Mouse (Mus musculus) neural tube, embryonic 14.5 days (tissue): ENCODE measurements around the gene Hist2h2be. TPM values are rescaled to one million over a fixed set of nuclear protein-coding genes. Genes with fewer than 3 reads are reported as not detected.
"Not testable (repeated sequence)": the region's sequence is repeated elsewhere in the genome, so short reads cannot be mapped to it uniquely, and the experiment has no call there.

ENCODE experiments used
- ATAC-seq: fragments of 200-750 bp; cut with Nextera tagmentation; 2 replicates; pipeline ENCODE4 v1.8.0; 2017; ENCODE audit warnings: low read depth, mild to moderate bottlenecking, moderate TSS enrichment, moderate library complexity
- H3K27ac ChIP-seq: fragments of 300-500 bp; sonication (generic); 2 replicates; pipeline ENCODE4 v1.5.1; 2014; ENCODE audit warnings: low read depth, mild to moderate bottlenecking, control low read depth, low read length, moderate library complexity, mixed read lengths
- H3K27me3 ChIP-seq: fragments of 300-500 bp; sonication (generic); 2 replicates; pipeline ENCODE4 v1.6.1; 2014; ENCODE audit warnings: low read length; ENCODE audit not compliant: control insufficient read depth, insufficient read depth
- H3K36me3 ChIP-seq: fragments of 300-500 bp; sonication (generic); 2 replicates; pipeline ENCODE4 v1.6.1; 2014; ENCODE audit warnings: low read length, mixed read lengths; ENCODE audit not compliant: control insufficient read depth, insufficient read depth
- H3K4me1 ChIP-seq: fragments of 300-500 bp; sonication (generic); 2 replicates; pipeline ENCODE4 v1.6.1; 2014; ENCODE audit warnings: low read length; ENCODE audit not compliant: control insufficient read depth, insufficient read depth
- H3K4me2 ChIP-seq: fragments of 300-500 bp; sonication (generic); 2 replicates; pipeline ENCODE4 v1.6.1; 2014; ENCODE audit warnings: mild to moderate bottlenecking, low read depth, low read length, control low read depth
- H3K4me3 ChIP-seq: fragments of 300-500 bp; sonication (generic); 2 replicates; pipeline ENCODE4 v1.5.1; 2014; ENCODE audit warnings: low read depth, low read length, control low read depth, mixed read lengths
- H3K9ac ChIP-seq: fragments of 300-500 bp; sonication (generic); replicated peaks from 2 replicates; pipeline ENCODE4 v1.6.1; 2014; ENCODE audit warnings: low read depth, mild to moderate bottlenecking, control low read depth, low read length, mixed read lengths
- H3K9me3 ChIP-seq: fragments of 300-500 bp; sonication (generic); 2 replicates; pipeline ENCODE4 v1.6.1; 2016; ENCODE audit warnings: low read length; ENCODE audit not compliant: control insufficient read depth
- WGBS: fragments of 180-500 bp; shearing (Covaris S2); extraction: QIAGEN DNeasy Blood & Tissue Kit; methylation state at CpG from one replicate; pipeline ENCODE4 v1.1.7; 2014; 5-methylcytosine and 5-hydroxymethylcytosine counted together
- polyA plus RNA-seq: library from polyadenylated mRNA; unstranded; fragments of >200 nt; fragmentation: Nextera tagmentation; extraction: Ambion mirVana; gene quantifications from 2 replicates; pipeline ENCODE4 v1.2.1, GENCODE M21; 2014

The Hist2h2be gene
- 4.3 and 4.8 TPM in 2 replicates for polyA plus RNA-seq

DNA sequence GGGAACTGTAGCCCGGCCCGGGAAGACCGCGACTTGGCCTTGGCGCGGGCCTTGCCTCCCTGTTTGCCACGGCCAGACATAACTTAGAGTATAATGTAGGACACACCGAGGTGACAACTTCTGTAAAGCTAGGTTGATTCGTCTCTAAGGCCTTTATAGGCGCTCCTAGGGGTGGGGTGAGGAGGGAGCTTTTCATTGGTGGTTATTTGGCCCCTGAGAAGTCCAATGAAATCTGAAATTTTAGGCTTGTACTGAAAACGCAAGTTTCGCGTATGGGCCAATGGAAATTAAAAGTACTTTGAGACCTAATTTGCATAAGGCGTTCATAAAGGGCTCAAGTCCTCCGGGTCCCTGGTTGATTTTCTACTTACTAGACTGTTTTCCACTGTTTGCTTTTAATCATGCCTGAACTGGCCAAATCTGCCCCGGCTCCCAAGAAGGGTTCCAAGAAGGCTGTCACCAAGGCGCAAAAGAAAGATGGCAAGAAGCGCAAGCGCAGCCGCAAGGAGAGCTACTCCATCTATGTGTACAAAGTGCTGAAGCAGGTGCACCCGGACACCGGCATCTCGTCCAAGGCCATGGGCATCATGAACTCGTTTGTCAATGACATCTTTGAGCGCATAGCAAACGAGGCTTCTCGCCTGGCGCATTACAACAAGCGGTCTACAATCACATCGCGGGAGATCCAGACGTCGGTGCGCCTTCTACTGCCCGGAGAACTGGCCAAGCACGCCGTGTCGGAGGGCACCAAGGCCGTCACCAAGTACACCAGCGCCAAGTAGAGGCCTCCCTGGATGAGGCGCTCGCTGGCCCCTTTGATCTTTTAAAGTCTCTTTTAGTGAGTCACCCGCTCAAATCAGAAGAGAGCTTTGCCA, at the start of gene Hist2h2be, which contains the start of gene Hist2h2ac:
TSS of gene Hist2h2be (plus strand) at position 355 of the 875 bp plus-strand sequence.
TSS of gene Hist2h2ac (minus strand) at position 116 of the 875 bp plus-strand sequence.
- H3K9me3 ChIP-seq, result no peaks in the 10 kb centered on the region
- peak within 1 kb of the TSS; percentile 54 for H3K9ac ChIP-seq
- peak; percentile 77 for ATAC-seq
- WGBS, result under 1% methylated on average over 43 of the region's 43 CpGs
- no peaks in the 10 kb centered on the region for H3K27me3 ChIP-seq
- peak within 1 kb of the TSS; percentile 95 for H3K27ac ChIP-seq
- peak within 1 kb of the TSS; percentile 48 for H3K4me3 ChIP-seq
- H3K4me1 ChIP-seq, result peaks cover 13% of the 10 kb centered on the region
- no peaks in the 10 kb centered on the region for H3K36me3 ChIP-seq
- H3K4me2 ChIP-seq, result peak within 1 kb of the TSS; percentile 83

DNA sequence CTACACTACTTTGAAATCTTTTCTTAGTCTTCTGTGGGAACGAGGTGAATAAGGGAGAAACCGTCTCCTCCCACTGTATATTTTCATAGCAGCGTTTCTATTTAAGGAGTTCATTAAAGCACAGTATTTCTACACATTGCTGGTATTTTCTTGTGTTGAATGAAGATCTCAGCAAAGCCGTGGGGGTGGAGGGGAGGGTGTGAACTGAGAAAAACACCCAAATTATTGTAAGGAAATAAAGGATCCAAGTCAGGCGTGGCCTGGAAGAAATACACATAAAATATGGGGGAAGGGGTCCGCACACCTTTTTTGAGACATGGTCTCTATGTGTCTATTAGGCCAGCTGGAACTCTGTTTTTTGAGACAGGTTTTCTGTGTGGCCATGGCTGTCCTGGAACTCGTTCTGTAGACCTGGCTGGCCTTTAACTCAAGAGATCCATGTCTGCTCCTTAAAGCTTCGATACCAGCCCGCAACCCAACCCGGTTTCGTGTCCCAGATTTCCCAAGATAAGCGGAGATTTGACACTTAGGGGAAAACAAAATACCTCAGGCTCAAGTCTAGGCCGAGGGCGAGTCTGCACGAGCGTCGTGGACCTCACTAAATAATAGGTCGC, 49.2 kb upstream of the Hist2h2be start:
- peaks cover 8% of the 10 kb centered on the region for H3K36me3 ChIP-seq
- no peak for ATAC-seq
- WGBS, result 22% methylated on average over 18 of the region's 18 CpGs

DNA sequence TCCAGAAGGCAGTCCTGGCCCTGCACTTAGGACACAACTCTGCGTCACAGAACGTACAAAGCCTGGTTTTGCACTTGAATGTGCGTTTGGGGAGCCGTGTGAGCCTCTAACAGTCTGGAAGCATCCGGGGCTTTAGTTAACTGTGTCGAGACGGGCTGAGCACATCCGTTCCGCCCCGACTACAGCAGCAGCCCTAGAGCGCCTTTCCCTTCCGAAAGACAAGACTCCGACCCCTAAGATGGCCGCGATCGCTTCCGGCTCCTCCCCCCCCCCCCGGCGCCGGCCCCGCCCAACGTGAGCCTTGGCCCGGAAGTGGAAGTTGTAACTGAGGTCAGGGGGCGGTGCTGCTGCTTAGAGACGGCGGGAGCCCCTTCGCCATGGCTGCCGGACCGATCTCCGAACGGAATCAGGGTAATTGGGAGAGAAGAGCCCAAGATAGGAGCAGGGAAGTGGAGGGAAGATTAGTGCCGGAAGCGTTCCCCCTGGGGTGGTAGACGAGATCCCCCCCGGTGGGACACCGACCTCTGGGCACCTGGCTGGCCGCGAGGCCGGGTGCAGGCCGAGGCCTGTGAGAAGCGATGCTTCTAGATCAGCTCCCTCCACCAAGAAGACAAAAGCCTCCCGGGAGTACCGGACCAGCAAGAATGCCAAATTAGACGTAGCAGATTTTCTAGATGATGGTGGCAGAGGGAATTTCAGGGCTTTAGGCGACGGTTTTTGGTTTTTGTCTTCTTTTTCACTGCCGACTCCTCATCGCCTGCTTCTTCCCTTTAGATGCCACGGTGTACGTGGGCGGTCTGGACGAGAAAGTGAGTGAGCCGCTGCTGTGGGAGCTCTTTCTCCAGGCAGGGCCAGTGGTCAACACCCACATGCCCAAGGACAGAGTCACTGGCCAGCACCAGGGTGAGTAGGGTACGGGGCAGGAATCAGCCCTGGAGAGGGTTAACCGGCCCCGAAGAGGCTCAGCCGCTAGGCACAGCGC, 48.4 kb upstream of the Hist2h2be start, which contains the start of gene Sf3b4:
TSS of gene Sf3b4 (plus strand) at position 136 of the 982 bp plus-strand sequence.
- under 1% methylated on average over 58 of the region's 58 CpGs for WGBS
- H3K9ac ChIP-seq, result peak within 1 kb of the TSS; percentile 86
- peaks cover 10% of the 10 kb centered on the region for H3K36me3 ChIP-seq
- peak within 1 kb of the TSS; percentile 97 for H3K4me2 ChIP-seq
- H3K27ac ChIP-seq, result peak within 1 kb of the TSS; percentile 99
- H3K4me3 ChIP-seq, result peak within 1 kb of the TSS; percentile 89
- H3K27me3 ChIP-seq, result no peaks in the 10 kb centered on the region
- peaks cover 21% of the 10 kb centered on the region for H3K4me1 ChIP-seq
- peak; percentile 95 for ATAC-seq
- H3K9me3 ChIP-seq, result no peaks in the 10 kb centered on the region

More for the DNA sequence above, 49.2 kb upstream of the Hist2h2be start:
- H3K9ac ChIP-seq, result peak overlapping the region; percentile 86
- H3K9me3 ChIP-seq, result no peaks in the 10 kb centered on the region
- H3K4me3 ChIP-seq, result peak overlapping the region; percentile 89
- H3K27ac ChIP-seq, result peak overlapping the region; percentile 99
- H3K4me1 ChIP-seq, result peaks cover 21% of the 10 kb centered on the region
- no peaks in the 10 kb centered on the region for H3K27me3 ChIP-seq
- peak overlapping the region; percentile 97 for H3K4me2 ChIP-seq

DNA sequence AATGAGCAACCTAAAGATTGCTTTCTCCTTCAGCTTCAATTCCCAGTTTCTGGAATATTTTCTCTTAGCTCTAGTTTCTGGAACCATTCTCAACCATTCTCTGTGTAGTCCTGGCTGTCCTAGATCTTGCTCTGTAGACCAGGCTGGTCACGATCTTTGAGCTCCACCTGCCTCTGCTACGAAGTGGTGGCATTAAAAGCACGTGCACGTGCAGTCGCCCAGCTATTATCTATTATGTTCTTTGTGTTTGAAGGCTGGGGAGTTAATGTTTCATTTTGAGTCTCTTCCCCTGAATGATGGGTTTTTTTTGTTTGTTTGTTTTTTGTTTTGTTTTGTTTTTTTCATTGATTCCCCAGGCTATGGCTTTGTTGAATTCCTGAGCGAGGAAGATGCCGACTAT, 47.7 kb upstream of the Hist2h2be start:
- H3K27me3 ChIP-seq, result no peaks in the 10 kb centered on the region
- H3K4me2 ChIP-seq, result peak overlapping the region; percentile 97
- no peak overlapping the region for H3K27ac ChIP-seq
- WGBS, result 39% methylated on average over 7 of the region's 7 CpGs
- H3K36me3 ChIP-seq, result peaks cover 17% of the 10 kb centered on the region
- no peak for ATAC-seq
- H3K4me3 ChIP-seq, result peak overlapping the region; percentile 89
- H3K9me3 ChIP-seq, result no peaks in the 10 kb centered on the region
- peaks cover 21% of the 10 kb centered on the region for H3K4me1 ChIP-seq
- H3K9ac ChIP-seq, result peak overlapping the region; percentile 86

DNA sequence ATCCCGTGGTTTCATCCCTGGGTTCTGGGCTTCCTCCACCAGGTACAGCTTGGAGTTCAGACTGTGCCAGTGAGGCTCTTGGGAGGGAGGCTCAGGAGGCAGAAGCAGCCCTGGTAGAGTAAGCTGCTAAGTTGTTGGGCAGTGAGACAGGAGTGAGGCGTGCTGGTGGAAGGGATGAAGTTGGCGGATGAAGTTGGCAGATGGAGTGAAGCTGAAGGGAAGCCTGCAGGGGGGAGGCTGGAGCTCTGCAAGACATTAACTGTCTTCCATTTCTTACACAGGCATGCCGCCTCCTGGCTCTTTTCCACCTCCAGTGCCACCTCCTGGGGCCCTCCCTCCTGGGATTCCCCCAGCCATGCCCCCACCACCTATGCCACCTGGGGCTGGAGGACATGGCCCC, 46.9 kb upstream of the Hist2h2be start:
- not testable (repeated sequence) for H3K27me3 ChIP-seq, H3K27ac ChIP-seq, H3K9ac ChIP-seq, H3K9me3 ChIP-seq, H3K4me3 ChIP-seq, H3K4me2 ChIP-seq, ATAC-seq
- Histone ChIP-seq H3K36me3 (peaks cover 20% of the 10 kb centered on the region), H3K4me1 (peaks cover 21% of the 10 kb centered on the region)
- WGBS, result 94% methylated on average over 4 of the region's 4 CpGs

DNA sequence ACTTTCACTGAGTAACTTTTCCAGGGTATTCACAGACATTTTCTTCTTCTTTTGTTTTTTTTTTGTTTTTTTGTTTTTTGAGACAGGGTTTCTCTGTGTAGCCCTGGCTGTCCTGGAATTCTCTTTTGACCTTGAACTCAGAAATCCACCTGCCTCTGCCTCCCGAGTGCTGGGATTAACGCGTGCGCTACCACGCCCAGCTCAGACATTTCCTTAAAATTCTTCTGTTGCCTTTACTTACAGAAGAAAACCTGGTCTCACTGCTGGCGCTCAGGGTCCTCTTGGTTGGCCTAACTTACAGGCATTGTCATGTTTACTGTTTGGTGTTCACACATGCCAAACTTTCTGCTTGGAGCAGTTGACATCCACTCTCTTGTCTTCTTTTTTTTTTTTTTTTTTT, 45.7 kb upstream of the Hist2h2be start:
- Histone ChIP-seq H3K27me3 (no peaks in the 10 kb centered on the region), H3K27ac (no peak overlapping the region), H3K4me2 (no peak overlapping the region), H3K4me1 (peaks cover 19% of the 10 kb centered on the region), H3K9ac (no peak overlapping the region), H3K36me3 (peaks cover 20% of the 10 kb centered on the region), H3K9me3 (no peaks in the 10 kb centered on the region), H3K4me3 (no peak overlapping the region)
- no peak for ATAC-seq
- 97% methylated on average over 6 of the region's 6 CpGs for WGBS

DNA sequence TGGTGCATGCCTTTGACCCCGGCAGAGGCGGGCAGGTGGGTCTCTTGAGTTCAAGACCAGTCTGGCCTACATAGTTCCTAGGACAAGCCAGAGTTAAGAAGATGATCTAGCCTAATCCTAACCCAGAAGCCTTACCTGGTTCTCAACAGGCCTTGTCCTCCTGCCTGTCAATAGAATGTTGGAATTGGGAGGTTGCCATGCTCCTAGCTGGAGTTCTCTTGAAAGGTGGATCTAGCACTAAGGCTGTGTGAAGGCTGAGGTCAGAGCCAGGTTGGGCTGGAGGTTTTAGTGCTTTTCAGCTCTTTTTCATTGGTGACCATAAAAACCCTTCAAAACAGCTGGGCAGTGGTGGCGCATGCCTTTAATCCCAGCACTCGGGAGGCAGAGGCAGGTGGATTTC, 42.5 kb upstream of the Hist2h2be start:
- H3K4me1 ChIP-seq, result peaks cover 17% of the 10 kb centered on the region

DNA sequence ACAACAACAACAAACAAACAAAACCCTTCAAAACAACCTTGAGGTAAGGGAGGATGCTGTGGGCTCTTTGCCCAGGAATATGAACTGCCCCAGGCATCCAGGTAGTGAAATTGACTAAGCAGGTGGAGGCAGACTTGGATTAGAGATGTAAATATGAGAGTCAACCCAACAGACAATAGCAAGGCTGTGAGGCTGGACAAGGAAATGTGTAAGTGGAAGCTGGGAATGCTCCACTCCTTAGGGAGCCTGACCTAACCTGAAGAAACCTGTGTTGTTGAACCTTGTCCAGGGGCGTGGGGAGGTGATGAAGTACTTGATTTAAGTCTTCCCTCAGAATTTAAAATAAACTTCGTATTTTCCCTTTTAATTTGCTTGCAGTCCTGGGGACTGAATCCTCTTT, 42.0 kb upstream of the Hist2h2be start:
- WGBS, result 81% methylated on average over 2 of the region's 2 CpGs
- Histone ChIP-seq H3K9me3 (no peaks in the 10 kb centered on the region), H3K4me1 (peaks cover 17% of the 10 kb centered on the region)

More for the DNA sequence above, 42.5 kb upstream of the Hist2h2be start:
- no peak for ATAC-seq
- H3K27ac ChIP-seq, result no peak overlapping the region
- H3K27me3 ChIP-seq, result no peaks in the 10 kb centered on the region
- H3K36me3 ChIP-seq, result peaks cover 20% of the 10 kb centered on the region
- no peak overlapping the region for H3K4me2 ChIP-seq
- H3K9me3 ChIP-seq, result no peaks in the 10 kb centered on the region
- 90% methylated on average over 4 of the region's 4 CpGs for WGBS
- H3K9ac ChIP-seq, result no peak overlapping the region
- H3K4me3 ChIP-seq, result no peak overlapping the region

More for the DNA sequence above, 42.0 kb upstream of the Hist2h2be start:
- no peaks in the 10 kb centered on the region for H3K27me3 ChIP-seq
- no peak for ATAC-seq
- no peak overlapping the region for H3K4me3 ChIP-seq
- H3K4me2 ChIP-seq, result no peak overlapping the region
- H3K36me3 ChIP-seq, result peaks cover 20% of the 10 kb centered on the region
- H3K9ac ChIP-seq, result no peak overlapping the region
- no peak overlapping the region for H3K27ac ChIP-seq
